Mouse (Mus musculus): Measurements from ENCODE around the gene Trmt112.
"Not testable (repeated sequence)": the region's sequence is repeated elsewhere in the genome, so short reads cannot be mapped to it uniquely, and the experiment has no call there.

Gene Trmt112

DNA sequence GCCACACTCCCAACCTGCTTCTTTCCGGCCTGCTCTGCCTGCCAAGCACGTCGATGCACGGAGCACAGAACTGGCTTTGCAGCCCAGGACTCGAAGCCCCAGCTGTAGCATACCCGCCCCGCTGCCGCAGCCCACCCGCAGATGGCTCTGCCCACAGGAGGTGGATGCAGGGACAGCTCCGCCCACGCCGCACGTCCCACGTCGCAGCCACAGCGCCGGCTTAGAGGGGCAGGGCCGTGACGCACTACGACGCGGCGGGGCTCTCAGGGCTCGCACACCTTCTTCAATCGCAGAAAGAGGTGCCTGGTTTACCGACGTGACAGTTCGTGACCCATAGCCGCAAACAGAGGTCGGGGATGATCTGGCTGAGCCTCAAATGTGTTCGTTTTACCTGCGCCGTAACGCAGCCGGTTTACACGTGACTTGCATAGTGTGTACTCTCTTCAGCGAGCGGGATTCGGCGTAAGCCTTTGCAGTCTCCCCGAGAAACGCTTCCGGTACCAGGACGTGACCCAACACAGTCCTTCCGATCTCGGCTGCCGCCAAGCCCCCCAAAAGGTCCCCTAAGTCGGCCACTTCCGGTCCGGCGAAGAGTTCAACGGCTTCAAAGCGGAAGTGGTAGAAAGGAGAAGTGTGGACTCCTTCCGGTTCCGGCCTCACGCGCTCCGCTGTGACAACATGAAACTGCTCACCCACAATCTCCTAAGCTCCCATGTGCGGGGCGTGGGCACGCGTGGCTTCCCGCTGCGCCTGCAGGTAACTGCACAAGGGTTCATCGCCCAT lies at the start of gene Trmt112, which contains the start of gene Prdx5:
Trmt112 (plus strand) TSS at position 192 of the 783 bp plus-strand sequence.
Prdx5 (minus strand) TSS at position 600 of the 783 bp plus-strand sequence.
- peak; percentile 91 for DNase-seq

DNA sequence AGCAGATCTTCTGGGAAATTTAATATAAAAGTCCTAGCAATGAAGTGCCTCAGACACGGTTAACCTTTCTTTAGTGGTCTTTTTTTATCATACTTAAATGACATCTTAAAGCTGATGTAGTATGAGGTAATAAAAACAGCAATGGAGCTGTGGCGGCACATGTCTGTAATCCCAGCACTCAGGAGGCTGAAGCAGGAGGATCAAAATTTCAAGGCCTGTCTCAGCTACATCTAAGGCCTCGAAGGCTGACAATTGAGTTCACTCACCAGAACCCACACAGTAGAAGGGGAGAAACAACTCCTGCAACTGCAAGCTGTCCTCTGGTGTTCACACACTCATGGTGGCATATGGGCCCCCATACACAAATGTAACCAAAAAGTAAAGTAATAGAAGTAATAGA lies 49.5 kb upstream of the Trmt112 start:
- no peak for DNase-seq

DNA sequence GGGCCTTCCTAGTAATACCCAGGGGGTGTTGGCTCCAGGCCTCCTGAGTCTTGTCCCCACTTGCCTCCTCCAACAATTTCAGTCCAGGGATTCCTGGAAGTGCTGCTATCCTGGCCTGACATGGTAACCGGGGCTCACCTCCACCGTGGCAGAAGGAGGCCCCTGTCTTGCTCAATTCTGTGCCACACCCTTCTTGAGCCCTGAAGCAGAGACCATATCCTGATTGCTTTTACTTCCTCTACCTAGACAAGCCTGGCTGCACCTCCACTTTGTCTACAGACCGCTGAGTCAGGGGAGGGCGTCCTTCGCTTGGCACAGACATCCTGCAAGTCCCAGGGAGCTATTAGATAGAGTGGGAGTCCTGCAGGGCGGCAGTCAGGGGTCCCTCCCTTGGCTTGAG lies 48.8 kb upstream of the Trmt112 start:
- DNase-seq = no peak

DNA sequence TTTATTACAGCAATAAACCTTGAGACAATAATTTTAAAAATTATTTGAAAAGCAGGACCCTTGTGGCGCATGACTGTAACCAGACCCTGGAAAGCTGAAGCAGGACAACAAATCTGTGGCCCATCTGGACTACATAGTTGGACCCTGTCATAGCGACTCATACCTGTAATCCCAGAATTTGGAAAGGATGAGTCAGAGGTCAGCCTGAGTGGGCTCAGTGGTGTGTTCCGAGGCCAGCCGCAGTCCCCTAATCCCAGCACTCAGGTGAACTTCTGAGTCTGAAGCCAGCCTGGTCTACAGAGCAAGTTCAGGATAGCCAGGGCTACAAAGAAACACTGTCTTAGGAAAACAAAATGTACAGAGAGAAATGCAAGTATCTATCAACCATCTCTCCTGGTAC lies 48.0 kb upstream of the Trmt112 start:
- DNase-seq = no peak

DNA sequence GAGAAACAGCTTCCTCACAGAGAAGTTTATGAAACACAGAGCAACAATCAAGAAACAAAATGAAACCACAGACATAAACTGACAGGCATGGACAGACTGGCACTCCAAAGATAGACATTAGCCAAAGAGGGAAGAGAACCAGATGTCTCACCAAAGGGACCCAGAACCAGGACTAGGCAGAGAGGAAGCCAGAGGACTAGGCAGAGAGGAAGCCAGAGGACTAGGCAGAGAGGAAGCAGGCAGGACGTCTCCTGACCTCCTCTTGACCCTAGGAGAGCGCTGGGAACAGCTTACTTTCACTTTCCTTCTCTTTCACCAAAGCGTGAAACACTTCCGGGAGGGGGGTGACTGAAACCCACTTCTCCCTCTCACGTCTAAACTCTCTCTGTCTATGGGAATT lies 40.1 kb upstream of the Trmt112 start:
- DNase-seq = peak; percentile 60

DNA sequence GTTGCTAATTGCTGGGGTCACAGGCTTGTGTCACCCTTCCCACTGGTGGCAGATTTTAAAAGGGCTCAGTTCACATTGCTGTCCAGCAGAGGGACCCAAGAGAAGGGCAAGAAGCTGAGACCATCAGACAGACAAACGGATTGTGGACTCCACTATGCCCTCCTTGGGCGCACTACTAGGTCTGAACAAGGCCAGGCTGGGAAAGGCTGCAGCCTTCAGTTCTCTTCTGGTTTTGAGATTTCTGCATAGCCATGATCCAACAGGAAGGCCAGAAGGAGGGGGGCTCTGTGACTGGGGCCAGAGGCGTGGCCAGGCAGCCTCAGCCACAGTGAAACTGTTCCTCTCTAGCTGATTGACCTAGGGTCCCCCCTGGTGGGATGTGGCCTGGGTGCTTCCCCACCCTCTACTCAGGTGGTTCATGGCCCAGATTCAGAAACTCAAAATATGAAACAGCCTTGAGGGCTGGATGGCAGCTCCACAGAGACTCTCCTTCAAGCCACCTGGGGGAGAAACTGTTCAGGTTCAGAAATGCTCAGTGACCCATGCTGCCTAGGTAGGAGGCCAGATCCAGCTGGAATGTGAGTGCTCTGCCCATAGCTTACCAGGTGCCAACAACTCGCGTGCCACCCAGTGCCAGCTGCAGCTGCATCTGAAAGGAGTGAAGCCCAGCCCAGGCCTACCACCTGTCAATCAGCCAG lies 37.8 kb upstream of the Trmt112 start:
- DNase-seq = no peak

DNA sequence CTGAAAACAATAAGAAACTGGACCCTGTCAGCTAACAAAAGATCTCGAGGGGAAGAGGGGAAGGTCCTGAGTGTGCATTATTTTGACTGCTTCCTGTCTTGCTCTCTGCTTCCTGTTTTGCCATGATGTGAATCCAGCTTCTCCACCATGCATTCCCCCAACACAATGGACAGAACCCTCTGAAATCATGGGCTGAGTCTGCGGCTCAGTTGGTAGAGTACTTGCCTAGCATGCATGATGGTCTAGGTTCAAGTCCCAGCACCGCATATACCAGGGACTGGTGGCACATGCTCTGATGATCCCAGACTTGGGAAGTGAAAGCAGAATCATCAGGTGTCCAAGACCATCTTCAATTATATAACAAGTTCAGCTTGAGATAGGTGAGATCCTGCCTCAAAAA lies 36.8 kb upstream of the Trmt112 start:
- DNase-seq = no peak

DNA sequence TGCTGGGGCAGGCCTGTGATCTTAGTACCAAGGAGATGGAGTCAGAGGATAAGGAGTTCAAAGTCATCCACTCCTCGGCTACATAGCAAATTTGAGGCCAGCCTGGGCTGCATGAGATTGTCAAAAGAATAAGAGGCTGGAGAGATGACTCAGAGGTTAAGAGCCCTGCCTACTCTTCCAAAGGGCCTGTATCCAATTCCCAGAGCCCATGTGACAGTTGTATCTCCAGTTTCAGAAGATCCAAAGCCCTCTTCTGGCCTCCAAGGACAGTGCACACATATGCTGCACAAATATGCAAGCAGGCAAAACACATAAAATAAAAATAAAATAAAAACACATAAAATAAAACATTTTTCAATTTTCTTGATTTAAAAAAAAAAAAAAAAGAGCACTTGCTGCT lies 35.2 kb upstream of the Trmt112 start:
- no peak for DNase-seq

DNA sequence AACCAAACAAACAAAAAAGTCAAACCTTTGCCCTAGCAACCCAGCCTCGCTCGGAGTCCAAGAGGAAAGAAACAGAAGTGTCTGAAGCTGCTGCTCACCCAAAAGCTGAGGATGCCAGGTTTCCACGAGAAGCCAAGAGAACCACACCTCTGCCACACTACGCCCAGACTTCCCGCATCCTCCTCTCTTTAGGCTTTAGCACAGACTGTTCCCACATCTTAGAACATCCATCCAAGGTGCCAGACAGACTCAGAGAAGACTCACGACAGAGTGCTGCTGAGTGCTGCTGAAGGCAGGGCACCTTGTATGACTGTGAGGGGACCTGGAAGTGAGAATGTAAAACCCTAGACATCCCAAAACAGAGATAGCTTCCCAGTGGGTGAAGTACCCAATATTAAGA lies 33.7 kb upstream of the Trmt112 start:
- DNase-seq = no peak

DNA sequence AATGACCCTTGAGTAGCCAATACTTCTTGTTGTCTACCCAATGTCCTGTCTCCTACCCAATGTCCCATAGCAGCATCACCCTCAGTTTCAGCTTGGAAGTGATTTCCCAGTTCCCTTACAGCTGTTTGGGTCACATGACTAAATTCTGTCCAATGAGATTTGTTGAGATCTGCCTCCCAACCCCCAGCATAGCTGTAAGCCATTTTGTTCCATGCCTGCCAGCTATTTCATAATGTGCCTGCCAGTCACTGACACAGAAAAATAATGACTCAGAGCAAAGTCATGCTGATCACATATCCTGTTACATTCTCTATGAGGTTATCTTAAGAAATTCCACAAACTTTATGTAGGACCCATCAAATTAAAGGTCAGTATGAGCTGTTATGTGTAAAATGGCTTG lies 32.7 kb upstream of the Trmt112 start:
- no peak for DNase-seq

DNA sequence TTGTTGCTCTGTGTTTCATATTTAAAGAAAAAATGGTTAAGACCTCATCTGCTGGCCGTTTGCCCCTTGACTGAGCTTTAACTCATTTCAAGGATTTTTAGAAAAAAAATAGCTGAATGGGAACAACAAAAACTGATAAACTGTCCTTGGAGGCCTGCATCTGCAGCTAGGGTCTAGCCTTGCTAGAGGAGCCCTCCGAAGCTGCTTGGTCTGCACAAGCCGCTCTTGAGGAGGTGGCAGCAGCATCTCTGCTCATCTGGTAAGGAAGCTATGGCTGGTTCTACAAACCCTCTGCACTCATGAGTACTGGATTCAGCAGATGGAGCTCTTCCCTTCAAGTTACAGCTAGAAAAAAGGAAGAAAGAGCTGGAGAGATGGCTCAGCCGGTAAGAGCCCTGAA lies 31.5 kb upstream of the Trmt112 start:
- no peak for DNase-seq

DNA sequence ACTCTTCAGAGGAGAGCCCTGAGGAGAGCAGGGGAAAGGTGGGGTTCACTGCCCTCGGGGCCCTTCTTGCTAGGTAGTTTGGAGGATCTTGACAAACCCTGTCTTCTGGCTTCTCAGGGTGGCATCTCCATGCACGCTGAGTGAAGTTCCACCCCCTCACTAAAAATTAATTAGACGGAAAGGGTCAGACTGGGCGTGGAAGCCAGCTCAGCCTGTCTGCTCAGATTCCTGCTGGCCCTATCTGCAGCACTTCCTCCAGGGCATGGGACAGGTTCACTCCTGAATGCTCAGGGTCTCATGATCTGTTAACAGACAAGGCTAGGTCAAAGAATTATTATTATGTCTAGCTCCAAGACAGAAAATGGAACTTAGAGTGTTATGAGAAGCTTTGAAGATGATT lies 17.0 kb upstream of the Trmt112 start:
- DNase-seq = no peak

DNA sequence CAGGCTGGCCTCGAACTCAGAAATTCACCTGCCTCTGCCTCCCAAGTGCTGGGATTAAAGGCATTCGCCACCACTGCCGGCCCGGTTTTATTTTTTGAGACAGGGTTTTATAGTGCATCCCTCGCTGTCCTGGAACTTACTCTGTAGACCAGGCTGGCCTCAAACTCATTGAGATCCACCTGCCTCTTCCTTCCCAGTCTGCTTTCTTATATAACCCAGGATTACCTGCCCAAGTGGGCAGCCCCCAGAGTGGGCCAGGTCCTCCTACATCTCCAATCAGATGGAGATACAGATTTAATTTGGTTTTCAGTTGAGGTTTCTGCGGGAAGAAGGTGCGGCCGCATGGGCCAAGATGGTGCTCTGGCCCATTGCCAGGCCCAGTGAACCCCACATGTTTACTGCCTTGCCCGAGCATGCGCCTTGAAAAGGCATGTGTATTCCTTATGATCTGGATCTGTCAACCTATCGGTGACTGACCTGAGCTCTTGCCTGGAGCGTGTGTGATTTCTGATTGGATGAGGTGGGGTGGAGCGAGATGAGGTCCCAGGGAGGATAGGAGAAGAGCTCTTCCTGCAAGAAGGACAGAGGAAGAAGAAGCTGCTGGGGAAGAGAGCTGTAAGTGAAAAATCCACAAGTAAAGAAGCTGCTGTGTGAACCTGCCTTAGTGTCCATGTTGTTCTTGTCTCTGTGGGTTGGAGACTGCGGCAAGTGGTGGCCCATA lies 15.6 kb upstream of the Trmt112 start:
- no peak for DNase-seq

DNA sequence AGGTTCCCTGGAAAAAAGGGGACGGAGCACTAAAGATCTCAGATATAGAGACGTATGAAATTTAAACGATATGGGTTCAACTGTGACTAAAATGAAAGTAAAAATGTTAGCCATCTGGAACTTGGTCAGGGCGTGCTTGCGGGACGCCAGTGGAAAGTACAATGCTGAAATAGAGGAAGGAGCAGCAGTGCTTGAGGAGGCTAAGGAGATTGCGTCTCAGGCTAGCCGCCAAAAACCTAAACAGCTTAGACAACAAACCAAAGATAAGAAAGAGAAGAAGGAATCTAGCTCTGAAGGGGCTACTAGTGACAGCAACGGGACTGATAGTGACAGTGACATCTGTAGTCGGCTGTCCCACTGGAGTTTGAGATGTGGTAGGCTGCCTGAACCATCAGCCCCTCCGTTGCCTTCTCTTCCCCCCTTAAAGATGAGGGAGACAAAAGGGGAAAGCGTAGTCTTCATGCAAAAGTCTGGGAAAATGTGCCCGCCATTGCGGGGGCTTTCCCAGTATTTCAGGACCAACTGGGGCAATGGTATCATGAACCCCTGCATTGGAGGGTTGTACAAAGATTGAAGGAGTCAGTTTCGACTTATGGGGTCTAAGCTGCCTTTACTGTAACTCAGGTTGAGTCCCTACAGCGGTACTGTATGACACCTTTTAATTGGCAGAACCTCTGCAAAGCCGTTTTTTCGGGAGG lies 13.7 kb upstream of the Trmt112 start:
- DNase-seq = not testable (repeated sequence)

DNA sequence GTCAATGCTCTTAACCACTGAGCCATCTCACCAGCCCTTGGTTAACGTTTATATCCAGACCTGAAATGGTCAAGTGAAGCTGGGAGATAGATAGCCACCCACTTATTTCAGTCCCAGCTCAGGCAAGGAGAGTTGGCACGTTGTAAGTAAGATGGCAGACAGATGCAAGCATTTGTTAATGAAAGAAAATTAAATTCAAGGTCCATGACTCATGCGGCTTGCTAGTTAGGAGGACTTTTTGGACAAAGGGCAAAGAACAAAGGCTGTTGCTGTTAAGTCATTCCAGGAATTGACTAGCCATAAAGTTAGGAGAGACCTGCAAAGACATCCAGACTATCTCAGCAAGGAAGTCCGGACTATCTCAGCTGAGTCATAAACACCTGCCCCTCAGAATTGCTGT lies 9.9 kb upstream of the Trmt112 start:
- no peak for DNase-seq

DNA sequence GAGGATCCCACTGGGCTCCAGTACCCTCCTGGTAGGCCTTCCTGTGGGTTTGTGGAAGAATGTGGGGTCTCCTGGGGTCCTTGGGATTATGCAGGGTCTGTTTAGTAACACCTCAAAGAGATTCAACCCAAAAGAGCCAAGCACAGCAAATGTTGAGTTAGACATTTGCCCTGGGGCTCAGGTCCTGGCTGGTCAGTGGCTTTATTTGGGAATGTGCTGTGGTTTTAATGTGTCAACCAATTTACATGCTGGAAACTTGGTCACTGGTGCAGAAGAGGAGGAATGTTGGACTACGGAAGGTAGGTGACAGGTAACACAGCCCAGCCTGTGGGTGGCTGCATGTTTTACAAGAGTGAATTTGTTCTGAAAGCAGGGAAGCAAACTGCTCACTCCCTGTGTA lies 6.5 kb upstream of the Trmt112 start:
- DNase-seq = no peak

DNA sequence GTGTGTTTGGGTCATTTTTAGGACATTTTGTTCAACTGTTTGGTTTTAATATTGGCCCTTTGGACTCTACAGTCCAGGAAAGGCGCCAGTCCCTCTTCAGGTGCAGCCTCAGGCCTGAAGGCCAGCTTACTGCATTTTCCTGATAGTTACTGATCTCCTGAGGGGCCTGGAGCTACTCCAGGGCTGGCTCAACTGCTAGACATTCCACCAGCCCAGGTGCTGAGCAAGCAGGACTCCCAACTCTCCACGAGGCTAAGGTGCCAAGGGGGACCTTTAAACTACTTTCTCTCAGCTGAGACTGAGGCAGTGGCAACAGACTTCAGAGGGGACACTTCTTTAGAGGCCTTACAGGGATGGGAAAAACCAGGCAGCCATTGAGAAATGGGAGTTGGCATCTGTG lies 4.7 kb upstream of the Trmt112 start:
- no peak for DNase-seq

DNA sequence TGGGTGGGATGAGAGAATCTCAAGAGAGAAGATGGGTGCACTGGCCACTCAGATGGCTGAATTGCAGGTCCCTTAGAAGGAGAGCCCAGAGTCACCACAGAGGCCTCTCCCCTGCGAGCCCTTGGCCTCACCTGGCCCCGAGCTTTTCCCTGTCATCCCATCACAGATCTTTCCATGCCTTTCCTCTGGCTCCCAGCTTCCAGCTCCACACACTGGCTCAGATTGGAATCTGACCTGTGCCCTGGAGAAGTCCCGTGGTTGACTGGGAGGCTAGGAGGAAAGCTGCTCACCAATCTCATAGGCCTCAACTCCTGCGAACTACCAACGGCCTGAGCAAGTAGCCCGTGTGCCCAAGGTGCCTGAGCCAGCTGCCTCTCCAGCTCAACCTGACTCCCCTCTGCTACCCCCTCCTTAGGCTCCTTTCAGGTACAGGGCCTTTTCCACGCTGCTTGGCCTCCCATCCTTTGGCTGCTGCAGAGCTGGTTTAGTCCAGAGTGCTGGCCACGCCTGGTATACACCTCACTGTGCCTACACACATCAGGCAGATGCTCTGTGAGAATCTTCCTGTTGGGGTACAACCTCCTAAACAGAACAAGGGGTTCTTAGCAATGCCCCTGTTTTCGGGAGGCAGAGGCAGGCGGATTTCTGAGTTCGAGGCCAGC lies 3.9 kb upstream of the Trmt112 start:
- no peak for DNase-seq

DNA sequence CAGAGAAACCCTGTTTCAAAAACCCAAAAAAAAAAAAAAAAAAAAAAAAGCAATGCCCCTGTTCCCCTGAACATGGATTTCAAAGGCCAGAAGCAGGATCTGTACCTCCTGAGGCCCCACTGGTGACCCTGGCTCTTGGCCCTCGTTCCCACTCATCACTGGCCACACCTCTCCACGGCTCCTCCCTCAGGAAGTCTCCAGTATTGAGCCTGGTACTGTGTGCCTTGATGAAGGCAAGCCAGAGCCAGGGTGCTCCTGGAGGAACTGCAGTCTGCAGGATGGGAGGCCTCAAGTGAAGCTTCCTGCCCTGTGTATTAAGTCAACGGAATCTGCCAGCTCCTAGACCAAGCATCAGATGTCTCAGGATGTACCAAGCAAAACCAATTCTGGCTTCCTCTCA lies 3.3 kb upstream of the Trmt112 start:
- DNase-seq = no peak

DNA sequence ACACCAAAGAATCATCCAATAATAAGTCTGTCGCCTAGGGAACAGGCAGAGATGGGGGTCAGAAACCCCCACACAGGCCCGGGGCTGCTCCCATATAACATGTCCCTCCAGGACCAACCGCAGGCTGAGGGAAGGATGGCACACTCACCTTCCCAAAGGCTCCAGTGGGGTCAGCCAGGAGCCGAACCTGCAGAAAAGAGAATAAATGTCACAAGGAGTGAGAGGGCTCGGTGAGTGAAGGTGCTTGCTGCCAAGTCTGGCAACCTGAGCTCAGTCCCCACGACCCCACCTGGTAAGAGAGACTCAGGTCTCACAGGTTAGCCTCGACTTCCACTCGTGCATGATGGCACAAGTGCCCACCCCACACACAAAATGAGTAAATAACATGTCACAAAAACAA lies 2.4 kb upstream of the Trmt112 start:
- DNase-seq = no peak

DNA sequence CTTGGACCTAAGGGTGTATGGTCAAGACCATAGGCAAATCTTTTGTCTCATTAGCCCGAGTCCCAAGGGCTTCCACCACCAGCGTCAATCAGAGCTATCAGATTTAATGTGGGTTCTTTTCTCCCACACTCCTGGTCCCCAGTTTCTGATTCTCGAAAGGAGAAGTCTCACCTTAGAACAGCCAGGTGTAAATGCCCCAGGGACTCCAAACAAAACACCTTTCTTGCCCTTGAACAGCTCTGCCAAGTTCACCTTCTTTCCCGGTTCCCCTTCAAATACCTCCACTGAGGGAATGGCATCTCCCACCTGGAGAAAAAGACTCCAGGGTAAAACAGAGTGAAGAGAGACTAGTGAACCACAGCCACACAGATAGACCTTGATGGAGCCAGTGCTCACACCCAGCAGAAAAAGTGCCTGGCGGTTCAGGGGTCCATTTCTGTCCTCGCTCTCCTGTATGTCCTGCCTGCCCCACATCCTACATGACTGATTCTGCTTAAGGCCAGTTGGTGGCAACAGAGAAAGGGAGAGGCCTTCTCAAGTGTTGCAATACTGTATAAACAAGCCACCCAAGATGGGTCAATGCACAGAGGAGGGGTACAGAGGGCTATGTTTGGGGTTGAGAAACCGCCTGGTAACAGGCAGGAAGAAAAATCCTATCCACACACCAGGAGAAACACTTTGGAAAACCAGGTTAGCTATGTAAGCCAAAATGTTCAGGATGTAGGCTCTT lies 1.5 kb upstream of the Trmt112 start:
- DNase-seq = peak; percentile 13

DNA sequence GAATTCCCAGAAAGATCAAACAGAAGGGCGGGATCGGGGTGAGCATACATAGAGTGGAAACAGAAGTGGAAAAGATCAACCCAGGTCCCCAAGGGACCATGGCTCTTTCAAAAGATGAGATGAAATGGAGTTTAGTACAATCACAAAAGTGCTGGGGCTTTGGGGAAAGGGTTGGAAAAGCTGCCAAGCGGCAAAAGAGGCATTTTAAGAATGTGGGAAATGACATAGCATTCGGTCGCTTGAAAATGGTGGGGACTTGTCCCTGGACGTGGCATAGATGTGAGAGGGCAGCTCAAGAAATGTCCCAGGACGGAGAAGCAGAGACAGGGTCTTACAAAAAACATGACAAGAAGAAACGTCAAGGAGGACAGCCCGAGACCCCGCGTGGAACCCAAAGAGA lies 477 bp upstream of the Trmt112 start:
- DNase-seq = peak; percentile 14
